Mouse (Mus musculus) lung, embryonic 16.5 days (tissue): ENCODE data around the gene Rimbp2. TPM values are rescaled to one million over a fixed set of nuclear protein-coding genes. Genes with fewer than 3 reads are reported as not detected.

Source experiments
- ATAC-seq: fragments of 200-750 bp; cut with Nextera tagmentation; 2 replicates; pipeline ENCODE4 v1.8.0; 2017; ENCODE audit warnings: low read depth, mild to moderate bottlenecking, moderate library complexity
- H3K27ac ChIP-seq: fragments of 300-500 bp; sonication (generic); 2 replicates; pipeline ENCODE4 v1.5.1; 2014; ENCODE audit warnings: mild to moderate bottlenecking, control low read depth, low read length
- H3K27me3 ChIP-seq: fragments of 300-500 bp; sonication (generic); 2 replicates; pipeline ENCODE4 v1.6.1; 2014; ENCODE audit warnings: low read depth, low read length, mixed read lengths; ENCODE audit not compliant: control insufficient read depth, insufficient read depth
- H3K36me3 ChIP-seq: fragments of 300-500 bp; sonication (generic); 2 replicates; pipeline ENCODE4 v1.6.1; 2014; ENCODE audit warnings: low read length; ENCODE audit not compliant: control insufficient read depth, insufficient read depth
- H3K4me1 ChIP-seq: fragments of 300-500 bp; sonication (generic); replicated peaks from 2 replicates; pipeline ENCODE4 v1.6.1; 2014; ENCODE audit warnings: low read length, mixed read lengths; ENCODE audit not compliant: control insufficient read depth, insufficient read depth
- H3K4me2 ChIP-seq: fragments of 300-500 bp; sonication (generic); 2 replicates; pipeline ENCODE4 v1.6.1; 2014; ENCODE audit warnings: low read depth, low read length, control low read depth
- H3K4me3 ChIP-seq: fragments of 300-500 bp; sonication (generic); 2 replicates; pipeline ENCODE4 v1.5.1; 2014; ENCODE audit warnings: mild to moderate bottlenecking, low read length, control low read depth
- H3K9ac ChIP-seq: fragments of 300-500 bp; sonication (generic); 2 replicates; pipeline ENCODE4 v1.6.1; 2014; ENCODE audit warnings: low read length, control low read depth
- H3K9me3 ChIP-seq: fragments of 300-500 bp; sonication (generic); 2 replicates; pipeline ENCODE4 v1.6.1; 2016; ENCODE audit warnings: low read length; ENCODE audit not compliant: control insufficient read depth
- WGBS: fragments of 180-500 bp; shearing (Covaris S2); extraction: QIAGEN DNeasy Blood & Tissue Kit; methylation state at CpG from one replicate; pipeline ENCODE4 v1.1.7; 2014; 5-methylcytosine and 5-hydroxymethylcytosine counted together
- polyA plus RNA-seq: library from polyadenylated mRNA; unstranded; fragments of >200 nt; fragmentation: Nextera tagmentation; extraction: Ambion mirVana; gene quantifications from 2 replicates; pipeline ENCODE4 v1.2.1, GENCODE M21; 2015

Gene Rimbp2
- polyA plus RNA-seq, 1 experiment from 2014 or later, result 0.24 TPM

DNA sequence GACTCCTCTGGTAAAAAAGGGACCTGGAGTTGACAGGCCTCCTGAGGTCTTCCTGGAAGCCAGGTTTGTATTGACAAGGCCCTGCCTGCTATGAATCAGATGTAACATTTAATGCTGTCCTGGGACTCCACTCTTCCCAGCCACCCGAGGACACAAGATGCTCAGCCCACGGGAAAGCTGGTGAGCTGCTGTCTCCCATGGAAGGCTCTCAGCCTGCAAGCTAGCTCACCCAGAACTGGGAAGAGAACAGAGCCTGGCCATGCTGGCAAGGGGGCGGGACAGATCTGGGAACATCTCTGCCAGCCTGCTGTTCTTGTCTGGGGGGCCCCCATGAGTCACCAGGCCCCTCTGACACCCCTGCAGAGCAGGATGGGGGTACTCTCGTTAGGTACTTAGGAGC, 111.7 kb downstream of the Rimbp2 start:
- no peak for ATAC-seq
- H3K27me3 ChIP-seq, result no peaks in the 10 kb centered on the region
- H3K27ac ChIP-seq, result no peak overlapping the region
- WGBS, result 55% methylated on average over 4 of the region's 4 CpGs
- H3K9me3 ChIP-seq, result no peaks in the 10 kb centered on the region; the same call in 1 of the 2 replicates
- no peaks in the 10 kb centered on the region for H3K4me1 ChIP-seq
- no peak overlapping the region for H3K9ac ChIP-seq
- no peak overlapping the region for H3K4me2 ChIP-seq
- no peaks in the 10 kb centered on the region for H3K36me3 ChIP-seq
- no peak overlapping the region for H3K4me3 ChIP-seq

- Histone ChIP-seq H3K4me2 (no peak overlapping the region), H3K4me1 (no peaks in the 10 kb centered on the region), H3K36me3 (no peaks in the 10 kb centered on the region), H3K9me3 (no peaks in the 10 kb centered on the region), H3K27me3 (no peaks in the 10 kb centered on the region), H3K27ac (no peak overlapping the region), H3K9ac (no peak overlapping the region), H3K4me3 (no peak overlapping the region)
- no peak for ATAC-seq
- WGBS, result 89% methylated on average over 7 of the region's 7 CpGs
Measured at GRCm38 (mm10) chr5:128837045-128837444, 116.2 kb downstream of the Rimbp2 start.

DNA sequence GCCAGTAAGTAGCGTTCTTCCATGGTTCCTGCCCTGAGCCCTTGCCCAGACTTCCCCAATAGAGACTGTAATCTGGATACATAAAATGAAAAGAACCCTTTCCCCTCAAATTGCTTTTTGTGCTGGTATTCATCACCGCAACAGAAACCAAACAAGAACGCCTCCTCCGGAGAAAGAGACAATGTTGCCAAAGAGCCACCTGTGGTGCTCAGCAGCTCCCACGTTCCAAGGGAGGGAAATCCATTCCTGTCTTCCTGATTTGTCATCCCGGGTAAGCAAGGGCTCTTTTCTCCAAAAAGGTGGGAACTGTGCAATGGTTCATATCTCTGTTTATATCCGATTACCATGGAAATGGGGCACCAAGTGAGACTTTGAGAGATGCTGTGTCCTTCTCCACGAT, 119.2 kb downstream of the Rimbp2 start:
- 63% methylated on average over 8 of the region's 8 CpGs for WGBS
- no peaks in the 10 kb centered on the region for H3K9me3 ChIP-seq
- ATAC-seq, result no peak
- no peak overlapping the region for H3K4me3 ChIP-seq
- H3K27ac ChIP-seq, result no peak overlapping the region
- no peak overlapping the region for H3K4me2 ChIP-seq
- H3K36me3 ChIP-seq, result no peaks in the 10 kb centered on the region
- H3K27me3 ChIP-seq, result no peaks in the 10 kb centered on the region
- H3K4me1 ChIP-seq, result no peaks in the 10 kb centered on the region
- no peak overlapping the region for H3K9ac ChIP-seq

- Histone ChIP-seq H3K4me3 (no peak overlapping the region), H3K27ac (no peak overlapping the region), H3K9ac (no peak overlapping the region), H3K36me3 (no peaks in the 10 kb centered on the region), H3K9me3 (no peaks in the 10 kb centered on the region), H3K4me2 (no peak overlapping the region), H3K4me1 (no peaks in the 10 kb centered on the region), H3K27me3 (no peaks in the 10 kb centered on the region)
- ATAC-seq, result no peak
- 79% methylated on average over 3 of the region's 3 CpGs for WGBS
Measured at GRCm38 (mm10) chr5:128822843-128823242, 130.4 kb downstream of the Rimbp2 start.

DNA sequence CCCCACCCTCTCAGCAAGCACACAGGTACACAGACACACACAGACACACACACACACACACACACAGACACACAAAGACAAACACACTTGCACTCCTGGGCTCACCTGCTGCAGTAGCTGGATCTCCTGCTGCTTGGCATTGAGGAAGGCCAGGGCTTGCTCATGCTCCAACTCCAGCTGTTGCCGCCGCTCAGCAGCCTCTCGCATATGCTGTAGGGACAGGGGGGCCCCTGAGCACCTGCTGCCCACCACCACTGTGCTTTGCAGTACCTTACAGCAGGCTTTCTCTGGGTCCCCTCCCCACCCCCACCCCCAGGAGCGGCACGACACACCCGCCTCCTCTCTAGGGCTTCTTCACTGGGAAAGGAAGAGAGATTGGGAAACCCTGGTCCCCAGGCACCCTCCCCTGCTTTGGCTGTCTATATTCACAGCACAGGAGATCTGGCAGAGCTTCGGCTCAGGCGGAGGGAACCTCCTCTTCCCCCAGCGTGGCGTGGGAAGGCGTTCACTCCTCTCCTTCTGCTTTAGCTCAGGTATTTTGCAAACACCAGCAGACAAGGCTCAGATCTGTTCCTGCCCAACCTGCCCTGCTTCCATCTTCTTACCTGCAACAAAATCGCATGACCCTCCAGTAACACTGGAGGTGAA, 133.5 kb downstream of the Rimbp2 start:
- WGBS, result 45% methylated on average over 12 of the region's 12 CpGs
- no peaks in the 10 kb centered on the region for H3K27me3 ChIP-seq
- no peak overlapping the region for H3K9ac ChIP-seq
- ATAC-seq, result no peak
- no peaks in the 10 kb centered on the region for H3K4me1 ChIP-seq
- no peak overlapping the region for H3K4me3 ChIP-seq
- H3K9me3 ChIP-seq, result no peaks in the 10 kb centered on the region
- no peak overlapping the region for H3K27ac ChIP-seq
- H3K36me3 ChIP-seq, result no peaks in the 10 kb centered on the region
- no peak overlapping the region for H3K4me2 ChIP-seq

DNA sequence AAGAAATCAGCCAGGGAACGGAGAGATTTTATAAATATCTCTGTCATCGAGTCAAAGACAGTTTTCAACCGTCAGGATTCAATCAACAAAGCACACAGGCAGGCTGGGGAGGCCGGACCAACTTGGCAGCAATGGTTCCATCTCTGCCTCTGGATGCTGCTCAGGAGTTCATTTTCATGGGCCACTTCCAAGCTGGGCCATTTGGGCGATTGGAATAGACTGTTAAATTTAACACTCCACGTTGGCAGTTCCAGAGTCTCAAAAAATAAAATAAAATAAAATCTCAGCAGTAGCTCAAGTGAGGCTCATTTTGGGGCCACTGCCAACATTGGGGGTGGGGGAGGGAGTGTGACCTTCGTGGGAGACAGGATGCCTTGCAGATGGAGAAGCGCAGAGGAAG, 137.7 kb downstream of the Rimbp2 start:
- no peak overlapping the region for H3K9ac ChIP-seq
- WGBS, result 54% methylated on average over 8 of the region's 8 CpGs
- H3K27ac ChIP-seq, result no peak overlapping the region
- no peak for ATAC-seq
- no peak overlapping the region for H3K4me2 ChIP-seq
- no peak overlapping the region for H3K4me3 ChIP-seq
- no peaks in the 10 kb centered on the region for H3K4me1 ChIP-seq
- no peaks in the 10 kb centered on the region for H3K27me3 ChIP-seq
- H3K36me3 ChIP-seq, result no peaks in the 10 kb centered on the region
- no peaks in the 10 kb centered on the region for H3K9me3 ChIP-seq

GRCm38 (mm10) chr5:128815078-128815477, 138.2 kb downstream of the Rimbp2 start:
- ATAC-seq, result no peak
- no peak overlapping the region for H3K27ac ChIP-seq
- H3K4me1 ChIP-seq, result no peaks in the 10 kb centered on the region
- H3K27me3 ChIP-seq, result no peaks in the 10 kb centered on the region
- no peaks in the 10 kb centered on the region for H3K36me3 ChIP-seq
- H3K4me2 ChIP-seq, result no peak overlapping the region
- H3K9ac ChIP-seq, result no peak overlapping the region
- no peaks in the 10 kb centered on the region for H3K9me3 ChIP-seq
- H3K4me3 ChIP-seq, result no peak overlapping the region
- 75% methylated on average over 6 of the region's 6 CpGs for WGBS

- WGBS, result 31% methylated on average over 11 of the region's 11 CpGs
- no peaks in the 10 kb centered on the region for H3K27me3 ChIP-seq
- H3K9ac ChIP-seq, result no peak overlapping the region
- ATAC-seq, result no peak
- no peaks in the 10 kb centered on the region for H3K4me1 ChIP-seq
- no peak overlapping the region for H3K4me2 ChIP-seq
- no peaks in the 10 kb centered on the region for H3K36me3 ChIP-seq
- no peaks in the 10 kb centered on the region for H3K9me3 ChIP-seq
- no peak overlapping the region for H3K4me3 ChIP-seq
- no peak overlapping the region for H3K27ac ChIP-seq
Measured at GRCm38 (mm10) chr5:128813121-128813520, 140.2 kb downstream of the Rimbp2 start.

- no peak for ATAC-seq
- Histone ChIP-seq H3K4me3 (no peak overlapping the region), H3K27me3 (no peaks in the 10 kb centered on the region), H3K36me3 (no peaks in the 10 kb centered on the region), H3K4me2 (no peak overlapping the region), H3K9ac (no peak overlapping the region), H3K9me3 (no peaks in the 10 kb centered on the region), H3K4me1 (no peaks in the 10 kb centered on the region), H3K27ac (no peak overlapping the region)
- 60% methylated on average over 6 of the region's 6 CpGs for WGBS
Measured at GRCm38 (mm10) chr5:128811431-128811830, 141.9 kb downstream of the Rimbp2 start.

- no peak for ATAC-seq
- Histone ChIP-seq H3K36me3 (no peaks in the 10 kb centered on the region), H3K4me2 (no peak overlapping the region), H3K27ac (no peak overlapping the region), H3K27me3 (no peaks in the 10 kb centered on the region), H3K4me1 (no peaks in the 10 kb centered on the region), H3K9me3 (no peaks in the 10 kb centered on the region), H3K9ac (no peak overlapping the region), H3K4me3 (no peak overlapping the region)
- WGBS, result 56% methylated on average over 12 of the region's 12 CpGs
Measured at GRCm38 (mm10) chr5:128810006-128810405, 143.3 kb downstream of the Rimbp2 start.
